Mouse (Mus musculus): ENCODE data around the gene Usp35. TPM values are rescaled to one million over a fixed set of nuclear protein-coding genes. Genes with fewer than 3 reads are reported as not detected.

Usp35 gene
- polyA plus RNA-seq, 1 experiment from 2014 or later: 1.2 TPM

GRCm38 (mm10) chr7:97332667-97333041 lies 834 bp upstream of the Usp35 start:
- H3K4me2 ChIP-seq (ENCODE audit: low read depth, low read length): peak overlapping the region; percentile 56
- WGBS: 3% methylated on average over 9 of the region's 9 CpGs
- peak overlapping the region; percentile 59 for H3K9ac ChIP-seq (replicated peaks; ENCODE audit: low read length)
- peak overlapping the region; percentile 71 for H3K4me3 ChIP-seq (ENCODE audit: low read depth, low read length)
- no peaks in the 10 kb centered on the region for H3K27me3 ChIP-seq (ENCODE audit: control insufficient read depth, insufficient read depth, low read length)
- ATAC-seq (replicated peaks; ENCODE audit: insufficient number of reproducible peaks, low FRiP score, low TSS enrichment, low read depth) (no peak), DNase-seq (ENCODE audit: low spot score) (no peak)
- no peaks in the 10 kb centered on the region for H3K36me3 ChIP-seq (replicated peaks; ENCODE audit: control insufficient read depth, insufficient read depth, low read depth, low read length)
- H3K9me3 ChIP-seq (replicated peaks; ENCODE audit: control insufficient read depth, low read length): no peaks in the 10 kb centered on the region
- H3K27ac ChIP-seq (replicated peaks; ENCODE audit: low read depth, low read length): no peak overlapping the region
- no peaks in the 10 kb centered on the region; the same call in 1 of the 2 replicates for H3K4me1 ChIP-seq (ENCODE audit: control insufficient read depth, insufficient read depth, low read length)

GRCm38 (mm10) chr7:97330931-97331645 lies 732 bp downstream of the Usp35 start:
- Histone ChIP-seq H3K27me3 (ENCODE audit: control insufficient read depth, insufficient read depth, low read length) (peaks cover 5% of the 10 kb centered on the region; the same call in 1 of the 2 replicates), H3K4me2 (ENCODE audit: low read depth, low read length) (peak overlapping the region; percentile 56), H3K27ac (replicated peaks; ENCODE audit: low read depth, low read length) (no peak overlapping the region), H3K4me1 (ENCODE audit: control insufficient read depth, insufficient read depth, low read length) (no peaks in the 10 kb centered on the region; the same call in 1 of the 2 replicates), H3K9me3 (replicated peaks; ENCODE audit: control insufficient read depth, low read length) (no peaks in the 10 kb centered on the region), H3K36me3 (replicated peaks; ENCODE audit: control insufficient read depth, insufficient read depth, low read depth, low read length) (no peaks in the 10 kb centered on the region), H3K4me3 (ENCODE audit: low read depth, low read length) (peak overlapping the region; percentile 71), H3K9ac (replicated peaks; ENCODE audit: low read length) (peak overlapping the region; percentile 69; the same call in 1 of the 2 replicates)
- no peak for DNase-seq (ENCODE audit: low spot score)
- 67% methylated on average over 11 of the region's 11 CpGs for WGBS
- no peak for ATAC-seq (replicated peaks; ENCODE audit: insufficient number of reproducible peaks, low FRiP score, low TSS enrichment, low read depth)

- no peaks in the 10 kb centered on the region for H3K36me3 ChIP-seq (replicated peaks; ENCODE audit: control insufficient read depth, insufficient read depth, low read depth, low read length)
- WGBS: 89% methylated on average over 3 of the region's 3 CpGs
- H3K27me3 ChIP-seq (ENCODE audit: control insufficient read depth, insufficient read depth, low read length): peaks cover 19% of the 10 kb centered on the region
- no peak overlapping the region for H3K9ac ChIP-seq (replicated peaks; ENCODE audit: low read length)
- no peak overlapping the region for H3K27ac ChIP-seq (replicated peaks; ENCODE audit: low read depth, low read length)
- H3K4me2 ChIP-seq (ENCODE audit: low read depth, low read length): no peak overlapping the region
- no peak overlapping the region for H3K4me3 ChIP-seq (ENCODE audit: low read depth, low read length)
- ATAC-seq (replicated peaks; ENCODE audit: insufficient number of reproducible peaks, low FRiP score, low TSS enrichment, low read depth) (no peak), DNase-seq (ENCODE audit: low spot score) (no peak)
- no peaks in the 10 kb centered on the region for H3K9me3 ChIP-seq (replicated peaks; ENCODE audit: control insufficient read depth, low read length)
- peaks cover 4% of the 10 kb centered on the region; the same call in 1 of the 2 replicates for H3K4me1 ChIP-seq (ENCODE audit: control insufficient read depth, insufficient read depth, low read length)
These were observed 2.1 kb downstream of the Usp35 start for GRCm38 (mm10) chr7:97329676-97330075.

GRCm38 (mm10) chr7:97328891-97329588 lies 2.8 kb downstream of the Usp35 start:
- Histone ChIP-seq H3K4me1 (ENCODE audit: control insufficient read depth, insufficient read depth, low read length) (peaks cover 4% of the 10 kb centered on the region; the same call in 1 of the 2 replicates), H3K27me3 (ENCODE audit: control insufficient read depth, insufficient read depth, low read length) (peaks cover 21% of the 10 kb centered on the region), H3K36me3 (replicated peaks; ENCODE audit: control insufficient read depth, insufficient read depth, low read depth, low read length) (no peaks in the 10 kb centered on the region), H3K4me3 (ENCODE audit: low read depth, low read length) (no peak overlapping the region), H3K27ac (replicated peaks; ENCODE audit: low read depth, low read length) (no peak overlapping the region), H3K9me3 (replicated peaks; ENCODE audit: control insufficient read depth, low read length) (no peaks in the 10 kb centered on the region), H3K4me2 (ENCODE audit: low read depth, low read length) (no peak overlapping the region), H3K9ac (replicated peaks; ENCODE audit: low read length) (no peak overlapping the region)
- peak; percentile 15 for DNase-seq (ENCODE audit: low spot score)
- ATAC-seq (replicated peaks; ENCODE audit: insufficient number of reproducible peaks, low FRiP score, low TSS enrichment, low read depth): no peak
- WGBS: 69% methylated on average over 13 of the region's 13 CpGs

- H3K4me3 ChIP-seq (ENCODE audit: low read depth, low read length): no peak overlapping the region
- no peak for ATAC-seq (replicated peaks; ENCODE audit: insufficient number of reproducible peaks, low FRiP score, low TSS enrichment, low read depth)
- 88% methylated on average over 4 of the region's 4 CpGs for WGBS
- H3K27me3 ChIP-seq (ENCODE audit: control insufficient read depth, insufficient read depth, low read length): peaks cover 21% of the 10 kb centered on the region
- H3K36me3 ChIP-seq (replicated peaks; ENCODE audit: control insufficient read depth, insufficient read depth, low read depth, low read length): no peaks in the 10 kb centered on the region
- H3K27ac ChIP-seq (replicated peaks; ENCODE audit: low read depth, low read length): no peak overlapping the region
- peaks cover 4% of the 10 kb centered on the region; the same call in 1 of the 2 replicates for H3K4me1 ChIP-seq (ENCODE audit: control insufficient read depth, insufficient read depth, low read length)
- no peaks in the 10 kb centered on the region for H3K9me3 ChIP-seq (replicated peaks; ENCODE audit: control insufficient read depth, low read length)
- no peak overlapping the region for H3K9ac ChIP-seq (replicated peaks; ENCODE audit: low read length)
- no peak for DNase-seq (ENCODE audit: low spot score)
- H3K4me2 ChIP-seq (ENCODE audit: low read depth, low read length): no peak overlapping the region
These were observed 4.4 kb downstream of the Usp35 start for GRCm38 (mm10) chr7:97327376-97327775.

GRCm38 (mm10) chr7:97325156-97325985 lies 6.4 kb downstream of the Usp35 start:
- H3K36me3 ChIP-seq (replicated peaks; ENCODE audit: control insufficient read depth, insufficient read depth, low read depth, low read length): no peaks in the 10 kb centered on the region
- no peak overlapping the region for H3K9ac ChIP-seq (replicated peaks; ENCODE audit: low read length)
- H3K4me2 ChIP-seq (ENCODE audit: low read depth, low read length): peak overlapping the region; percentile 49
- WGBS: 12% methylated on average over 85 of the region's 96 CpGs
- H3K27ac ChIP-seq (replicated peaks; ENCODE audit: low read depth, low read length): no peak overlapping the region
- ATAC-seq (replicated peaks; ENCODE audit: insufficient number of reproducible peaks, low FRiP score, low TSS enrichment, low read depth) (peak; percentile 26; the same call in 1 of the 2 replicates), DNase-seq (ENCODE audit: low spot score) (peak; percentile 46)
- H3K27me3 ChIP-seq (ENCODE audit: control insufficient read depth, insufficient read depth, low read length): peaks cover 21% of the 10 kb centered on the region
- no peaks in the 10 kb centered on the region for H3K9me3 ChIP-seq (replicated peaks; ENCODE audit: control insufficient read depth, low read length)
- peaks cover 4% of the 10 kb centered on the region; the same call in 1 of the 2 replicates for H3K4me1 ChIP-seq (ENCODE audit: control insufficient read depth, insufficient read depth, low read length)
- peak overlapping the region; percentile 26 for H3K4me3 ChIP-seq (ENCODE audit: low read depth, low read length)

GRCm38 (mm10) chr7:97324342-97324741 lies 7.5 kb downstream of the Usp35 start:
- Histone ChIP-seq H3K27me3 (ENCODE audit: control insufficient read depth, insufficient read depth, low read length) (peaks cover 21% of the 10 kb centered on the region), H3K4me2 (ENCODE audit: low read depth, low read length) (no peak overlapping the region), H3K9ac (replicated peaks; ENCODE audit: low read length) (no peak overlapping the region), H3K36me3 (replicated peaks; ENCODE audit: control insufficient read depth, insufficient read depth, low read depth, low read length) (no peaks in the 10 kb centered on the region), H3K27ac (replicated peaks; ENCODE audit: low read depth, low read length) (no peak overlapping the region), H3K4me1 (ENCODE audit: control insufficient read depth, insufficient read depth, low read length) (peaks cover 4% of the 10 kb centered on the region; the same call in 1 of the 2 replicates), H3K4me3 (ENCODE audit: low read depth, low read length) (no peak overlapping the region), H3K9me3 (replicated peaks; ENCODE audit: control insufficient read depth, low read length) (no peaks in the 10 kb centered on the region)
- ATAC-seq (replicated peaks; ENCODE audit: insufficient number of reproducible peaks, low FRiP score, low TSS enrichment, low read depth) (no peak), DNase-seq (ENCODE audit: low spot score) (no peak)
- WGBS: 91% methylated on average over 8 of the region's 8 CpGs

All from embryonic facial prominence, embryonic 11.5 days (tissue).